Mouse (Mus musculus) hematopoietic stem cell, adult 5-6 weeks (primary cell): ENCODE measurements around the gene Grip1. TPM values are rescaled to one million over a fixed set of nuclear protein-coding genes. Genes with fewer than 3 reads are reported as not detected.

ENCODE experiments used
- ATAC-seq, 2 experiments: fragments of 125-278 bp in 1 of 2; replicated peaks in 1 of 2; 2 replicates each; pipeline ENCODE4 v1.8.0; 2016 to 2017; ENCODE audit warnings: inconsistent platforms in 2 of 2, mild to moderate bottlenecking in 2 of 2, moderate number of reproducible peaks in 2 of 2, low read depth in 1 of 2, moderate TSS enrichment in 1 of 2; ENCODE audit not compliant: low FRiP score in 2 of 2, poor library complexity in 2 of 2, severe bottlenecking in 2 of 2, insufficient read depth in 1 of 2, low TSS enrichment in 1 of 2
- total RNA-seq: library from RNA; stranded (forward); fragments of 172-1452, 232-1000 nt; gene quantifications from 2 replicates; pipeline ENCODE4 v1.2.3, GENCODE M21; 2017

Grip1 gene
- total RNA-seq, 1 experiment from 2014 or later = not detected

- ATAC-seq = no peak
Measured at GRCm38 (mm10) chr10:119612034-119612433, 158.4 kb downstream of the Grip1 start.

- peak; percentile 46 to 48; a peak in 2 of 4 replicates for ATAC-seq
Measured at GRCm38 (mm10) chr10:119614726-119615125, 161.1 kb downstream of the Grip1 start.

- ATAC-seq = peak; percentile 85
Measured at GRCm38 (mm10) chr10:119615240-119615885, 161.7 kb downstream of the Grip1 start.

GRCm38 (mm10) chr10:119616078-119616477, 162.4 kb downstream of the Grip1 start:
- ATAC-seq = no peak

GRCm38 (mm10) chr10:119628656-119629055, 175.0 kb downstream of the Grip1 start:
- no peak for ATAC-seq

GRCm38 (mm10) chr10:119630401-119630800, 176.8 kb downstream of the Grip1 start:
- no peak for ATAC-seq

GRCm38 (mm10) chr10:119631966-119632365, 178.3 kb downstream of the Grip1 start:
- ATAC-seq = no peak

GRCm38 (mm10) chr10:119634544-119634943, 180.9 kb downstream of the Grip1 start:
- no peak for ATAC-seq

GRCm38 (mm10) chr10:119640534-119640933, 186.9 kb downstream of the Grip1 start:
- no peak for ATAC-seq

- ATAC-seq = no peak
Measured at GRCm38 (mm10) chr10:119641011-119641410, 187.4 kb downstream of the Grip1 start.

GRCm38 (mm10) chr10:119644289-119644688, 190.7 kb downstream of the Grip1 start:
- ATAC-seq = no peak

- ATAC-seq = no peak
Measured at GRCm38 (mm10) chr10:119646500-119647439, 193.1 kb downstream of the Grip1 start.

- ATAC-seq = no peak
Measured at GRCm38 (mm10) chr10:119660677-119661353, 207.2 kb downstream of the Grip1 start.

- no peak for ATAC-seq
Measured at GRCm38 (mm10) chr10:119663586-119663985, 210.0 kb downstream of the Grip1 start.

- ATAC-seq = no peak
Measured at GRCm38 (mm10) chr10:119666386-119666785, 212.8 kb downstream of the Grip1 start.

- ATAC-seq = no peak
Measured at GRCm38 (mm10) chr10:119670456-119670855, 216.8 kb downstream of the Grip1 start.

GRCm38 (mm10) chr10:119684377-119684826, 230.8 kb downstream of the Grip1 start:
- ATAC-seq = no peak; a peak in 1 of 4 replicates
